Mouse (Mus musculus): ENCODE measurements at regions not wholly inside any gene's neighbourhood (a gene's known extent, or its start where the extent isn't known, plus 50 kb on each side); places are given as distances from the start of the nearest gene placed in this dataset.
"Not testable (repeated sequence)": the region's sequence is repeated elsewhere in the genome, so short reads cannot be mapped to it uniquely, and the experiment has no call there.

DNA sequence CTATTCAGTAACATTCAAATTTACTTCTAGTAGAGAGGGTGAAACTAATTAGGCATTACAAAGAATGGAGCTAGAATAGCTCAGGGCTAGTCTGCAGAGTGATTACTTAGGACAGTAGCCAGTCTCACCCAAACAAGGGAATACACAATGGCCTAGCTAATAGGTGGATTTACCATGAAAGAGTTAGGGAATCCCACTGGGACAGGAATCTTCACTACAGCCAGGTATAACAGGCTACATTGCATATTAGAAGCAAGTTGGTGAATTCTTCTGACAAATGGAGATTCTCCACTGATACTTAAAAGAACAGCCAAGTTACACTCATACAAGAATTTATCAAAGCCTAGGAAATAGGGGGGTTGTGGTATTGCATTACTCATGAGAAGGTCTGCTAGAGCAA, 670.2 kb upstream of the Chrm3 start:
- H3K36me3 ChIP-seq (ENCODE audit: poor library complexity, severe bottlenecking); H3K27ac ChIP-seq; H3K9ac ChIP-seq; H3K4me1 ChIP-seq; H3K4me3 ChIP-seq; ATAC-seq; H3K4me2 ChIP-seq; H3K9me3 ChIP-seq (replicated peaks); H3K27me3 ChIP-seq: not testable (repeated sequence)

GRCm38 (mm10) chr13:11030381-11030780, 669.7 kb upstream of the Chrm3 start:
- WGBS, result 74% methylated on average over 4 of the region's 4 CpGs
- Histone ChIP-seq H3K4me3 (no peak overlapping the region), H3K27ac (no peak overlapping the region), H3K4me1 (no peaks in the 10 kb centered on the region), H3K9ac (no peak overlapping the region), H3K36me3 (ENCODE audit: poor library complexity, severe bottlenecking) (no peaks in the 10 kb centered on the region), H3K27me3 (no peaks in the 10 kb centered on the region), H3K9me3 (replicated peaks) (no peaks in the 10 kb centered on the region), H3K4me2 (no peak overlapping the region)
- ATAC-seq, result no peak

DNA sequence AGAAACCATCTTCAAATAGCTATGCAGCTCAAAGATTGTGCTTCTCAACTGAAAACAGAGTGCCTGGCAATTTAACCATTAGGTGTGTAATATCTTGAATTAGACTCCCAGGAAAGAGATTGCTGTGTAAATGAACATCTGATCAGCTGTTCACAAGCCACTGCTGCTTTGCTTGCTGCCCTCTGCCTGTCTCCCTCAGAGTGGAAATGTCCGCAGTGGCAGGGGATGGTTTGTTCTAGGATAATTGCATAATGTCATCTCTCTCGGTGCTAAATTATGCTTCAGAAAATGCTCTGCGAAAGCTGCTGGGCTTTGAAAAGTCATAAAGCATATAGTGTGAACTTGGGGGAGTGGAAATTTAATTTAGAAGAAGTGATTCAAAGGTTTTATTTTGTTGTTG, 665.3 kb upstream of the Chrm3 start:
- Histone ChIP-seq H3K36me3 (ENCODE audit: poor library complexity, severe bottlenecking) (no peaks in the 10 kb centered on the region), H3K27ac (no peak overlapping the region), H3K27me3 (no peaks in the 10 kb centered on the region), H3K4me1 (no peaks in the 10 kb centered on the region), H3K9ac (no peak overlapping the region), H3K4me3 (no peak overlapping the region), H3K4me2 (no peak overlapping the region), H3K9me3 (replicated peaks) (no peaks in the 10 kb centered on the region)
- 68% methylated on average over 3 of the region's 3 CpGs for WGBS
- ATAC-seq, result no peak

GRCm38 (mm10) chr13:11024441-11024840, 663.8 kb upstream of the Chrm3 start:
- Histone ChIP-seq H3K4me1 (no peaks in the 10 kb centered on the region), H3K9me3 (replicated peaks) (no peaks in the 10 kb centered on the region), H3K36me3 (ENCODE audit: poor library complexity, severe bottlenecking) (no peaks in the 10 kb centered on the region), H3K4me3 (no peak overlapping the region), H3K27me3 (no peaks in the 10 kb centered on the region), H3K9ac (no peak overlapping the region), H3K27ac (no peak overlapping the region), H3K4me2 (no peak overlapping the region)
- no peak for ATAC-seq
- 93% methylated on average over 2 of the region's 2 CpGs for WGBS

- no peaks in the 10 kb centered on the region for H3K36me3 ChIP-seq (ENCODE audit: poor library complexity, severe bottlenecking)
- H3K9ac ChIP-seq, result no peak overlapping the region
- no peaks in the 10 kb centered on the region for H3K27me3 ChIP-seq
- no peak overlapping the region for H3K4me3 ChIP-seq
- ATAC-seq, result no peak
- no peaks in the 10 kb centered on the region for H3K4me1 ChIP-seq
- WGBS, result 91% methylated on average over 7 of the region's 7 CpGs
- no peak overlapping the region for H3K4me2 ChIP-seq
- H3K9me3 ChIP-seq (replicated peaks), result no peaks in the 10 kb centered on the region
- H3K27ac ChIP-seq, result no peak overlapping the region
Observed at GRCm38 (mm10) chr13:11017584-11017983, 656.9 kb upstream of the Chrm3 start.

DNA sequence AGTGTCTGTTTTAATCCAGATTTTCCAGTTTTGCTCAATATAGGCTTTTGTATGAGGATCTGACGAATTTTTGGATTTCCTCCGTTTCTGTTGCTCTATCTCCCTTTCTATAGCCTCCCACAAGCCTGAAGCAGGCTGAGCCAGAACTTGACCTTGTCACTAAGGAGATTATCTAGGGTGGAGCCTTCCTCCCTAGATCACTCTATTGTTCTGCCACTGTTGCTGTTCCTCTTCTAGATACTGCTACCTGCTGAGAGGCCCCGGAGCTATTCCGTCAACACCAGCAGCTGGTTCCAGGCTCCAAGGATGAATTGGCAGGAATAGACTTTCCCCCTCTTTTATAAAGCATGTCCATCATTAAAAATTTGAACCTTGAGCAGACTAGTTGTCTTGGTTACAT, 644.7 kb upstream of the Chrm3 start:
- Histone ChIP-seq H3K4me3 (no peak overlapping the region), H3K27me3 (no peaks in the 10 kb centered on the region), H3K9ac (no peak overlapping the region), H3K9me3 (replicated peaks) (no peaks in the 10 kb centered on the region), H3K4me2 (no peak overlapping the region), H3K4me1 (no peaks in the 10 kb centered on the region), H3K36me3 (ENCODE audit: poor library complexity, severe bottlenecking) (no peaks in the 10 kb centered on the region), H3K27ac (no peak overlapping the region)
- ATAC-seq, result no peak
- 28% methylated on average over 4 of the region's 4 CpGs for WGBS

DNA sequence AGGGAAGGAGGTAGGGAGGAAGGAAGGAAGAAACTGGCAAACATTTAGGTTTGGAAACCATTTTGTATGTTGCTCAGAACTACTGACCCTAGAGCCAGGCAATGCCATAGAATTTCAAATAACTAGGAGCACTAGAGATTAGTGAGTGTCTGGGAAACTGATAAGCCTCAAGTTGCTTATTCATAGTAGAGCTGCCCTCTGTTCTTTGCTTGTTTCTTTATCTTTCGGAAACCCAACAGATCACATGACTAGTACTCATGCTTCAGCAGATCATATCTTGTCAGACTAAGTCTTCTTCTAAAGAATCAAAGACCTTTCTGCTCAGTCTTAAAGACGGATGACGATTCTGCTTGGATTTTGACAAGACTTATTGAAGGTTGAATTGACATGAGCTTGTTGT, 630.5 kb upstream of the Chrm3 start:
- Histone ChIP-seq H3K4me3 (no peak overlapping the region), H3K27me3 (no peaks in the 10 kb centered on the region), H3K36me3 (ENCODE audit: poor library complexity, severe bottlenecking) (no peaks in the 10 kb centered on the region), H3K9me3 (replicated peaks) (no peaks in the 10 kb centered on the region), H3K4me1 (no peaks in the 10 kb centered on the region), H3K9ac (no peak overlapping the region), H3K27ac (no peak overlapping the region), H3K4me2 (no peak overlapping the region)
- no peak for ATAC-seq
- 91% methylated on average over 3 of the region's 3 CpGs for WGBS

DNA sequence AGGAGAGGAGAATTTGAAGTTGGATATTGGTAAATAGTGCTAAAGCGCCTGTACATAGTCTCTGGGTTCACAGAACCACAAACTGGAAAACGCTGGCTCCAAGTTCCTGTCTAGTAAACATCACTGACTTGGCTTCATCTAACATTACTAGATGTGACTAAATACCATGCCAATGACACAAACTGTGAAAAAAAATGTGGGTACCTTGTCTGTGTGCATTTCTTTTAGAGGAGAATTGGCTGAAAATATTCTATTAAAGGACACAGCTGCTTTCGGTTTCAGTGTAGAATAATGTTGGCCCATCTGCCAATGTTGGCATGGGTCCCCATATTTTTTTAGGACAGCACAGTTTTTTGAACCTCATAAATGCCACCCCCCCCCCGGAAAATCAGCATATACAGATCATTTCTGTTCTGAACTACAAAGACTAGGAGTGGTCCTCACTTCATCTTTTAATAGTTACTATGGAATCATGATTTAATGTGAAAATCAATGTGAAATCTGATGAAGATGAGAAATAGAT, 629.9 kb upstream of the Chrm3 start:
- no peaks in the 10 kb centered on the region for H3K4me1 ChIP-seq
- 0 out of 2 replicates have a peak, but pooled peaks have one; percentile 34 for ATAC-seq
- H3K4me2 ChIP-seq, result no peak overlapping the region
- H3K9me3 ChIP-seq (replicated peaks), result no peaks in the 10 kb centered on the region
- no peaks in the 10 kb centered on the region for H3K27me3 ChIP-seq
- no peak overlapping the region for H3K27ac ChIP-seq
- no peak overlapping the region for H3K9ac ChIP-seq
- no peaks in the 10 kb centered on the region for H3K36me3 ChIP-seq (ENCODE audit: poor library complexity, severe bottlenecking)
- no peak overlapping the region for H3K4me3 ChIP-seq
- 83% methylated on average over 4 of the region's 4 CpGs for WGBS

DNA sequence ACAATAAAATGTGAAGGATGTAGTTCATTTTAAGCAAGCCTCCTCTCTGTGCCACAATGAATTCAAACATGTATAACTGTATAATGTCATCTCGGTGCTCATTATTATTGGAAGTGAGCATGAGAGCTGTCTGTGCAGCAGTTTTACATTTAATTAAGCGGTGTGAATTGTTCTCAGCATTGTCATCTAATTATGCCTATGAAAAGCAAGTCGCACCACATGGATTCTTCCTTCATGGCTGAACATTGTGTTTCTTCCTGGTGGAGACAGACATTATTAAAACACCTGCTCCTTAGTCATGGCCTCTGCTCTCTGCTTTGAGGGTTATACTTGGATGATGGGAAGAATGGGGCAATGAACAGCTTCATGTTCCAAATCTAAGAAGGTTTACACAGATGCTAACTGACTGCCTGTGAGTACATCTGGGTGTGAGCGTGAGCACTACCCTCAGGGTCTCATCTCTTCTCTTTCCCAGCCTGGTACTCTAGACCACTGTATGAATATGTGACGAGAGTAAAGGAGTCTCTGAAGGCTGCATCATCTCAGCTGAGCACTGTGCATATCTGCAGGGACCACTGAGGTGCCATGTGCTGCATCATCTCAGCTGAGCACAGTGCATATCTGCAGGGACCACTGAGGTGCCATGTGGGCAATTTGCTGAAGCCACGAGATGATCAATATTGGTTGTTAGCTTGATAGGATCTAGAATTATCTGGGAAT, 628.6 kb upstream of the Chrm3 start:
- 70% methylated on average over 6 of the region's 6 CpGs for WGBS
- Histone ChIP-seq H3K27ac (no peak overlapping the region), H3K27me3 (no peaks in the 10 kb centered on the region), H3K9me3 (replicated peaks) (no peaks in the 10 kb centered on the region), H3K4me2 (no peak overlapping the region), H3K36me3 (ENCODE audit: poor library complexity, severe bottlenecking) (no peaks in the 10 kb centered on the region), H3K9ac (no peak overlapping the region), H3K4me1 (no peaks in the 10 kb centered on the region), H3K4me3 (no peak overlapping the region)
- ATAC-seq, result peak; percentile 50; the same call in 1 of the 2 replicates

DNA sequence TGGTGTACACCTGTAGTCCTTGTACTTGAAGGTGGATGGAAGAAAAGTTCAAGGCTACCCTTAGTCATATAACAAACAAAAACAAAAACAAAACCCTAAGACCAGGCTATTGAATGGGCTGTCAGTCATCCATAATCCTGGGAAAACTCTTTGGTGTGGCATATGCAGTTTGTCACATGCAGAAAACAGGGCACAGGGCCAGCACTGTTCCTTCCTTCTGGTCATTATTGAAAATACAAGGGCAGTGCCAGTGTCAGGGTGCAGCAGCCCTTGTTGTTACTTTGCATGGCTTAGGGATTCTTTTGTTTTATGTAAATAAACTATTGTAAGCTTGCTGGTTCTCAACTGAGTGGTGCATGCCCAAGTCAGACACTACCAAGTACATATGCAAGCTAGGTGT, 623.1 kb upstream of the Chrm3 start:
- Histone ChIP-seq H3K4me2 (no peak overlapping the region), H3K9ac (no peak overlapping the region), H3K36me3 (ENCODE audit: poor library complexity, severe bottlenecking) (no peaks in the 10 kb centered on the region), H3K27ac (no peak overlapping the region), H3K9me3 (replicated peaks) (no peaks in the 10 kb centered on the region), H3K27me3 (no peaks in the 10 kb centered on the region), H3K4me1 (no peaks in the 10 kb centered on the region), H3K4me3 (no peak overlapping the region)
- no peak for ATAC-seq

GRCm38 (mm10) chr13:10982543-10982942, 621.9 kb upstream of the Chrm3 start:
- H3K9ac ChIP-seq, result no peak overlapping the region
- 89% methylated on average over 4 of the region's 4 CpGs for WGBS
- no peak overlapping the region for H3K27ac ChIP-seq
- no peaks in the 10 kb centered on the region for H3K4me1 ChIP-seq
- no peaks in the 10 kb centered on the region for H3K27me3 ChIP-seq
- ATAC-seq, result no peak
- H3K9me3 ChIP-seq (replicated peaks), result no peaks in the 10 kb centered on the region
- no peaks in the 10 kb centered on the region for H3K36me3 ChIP-seq (ENCODE audit: poor library complexity, severe bottlenecking)
- H3K4me2 ChIP-seq, result no peak overlapping the region
- H3K4me3 ChIP-seq, result no peak overlapping the region

DNA sequence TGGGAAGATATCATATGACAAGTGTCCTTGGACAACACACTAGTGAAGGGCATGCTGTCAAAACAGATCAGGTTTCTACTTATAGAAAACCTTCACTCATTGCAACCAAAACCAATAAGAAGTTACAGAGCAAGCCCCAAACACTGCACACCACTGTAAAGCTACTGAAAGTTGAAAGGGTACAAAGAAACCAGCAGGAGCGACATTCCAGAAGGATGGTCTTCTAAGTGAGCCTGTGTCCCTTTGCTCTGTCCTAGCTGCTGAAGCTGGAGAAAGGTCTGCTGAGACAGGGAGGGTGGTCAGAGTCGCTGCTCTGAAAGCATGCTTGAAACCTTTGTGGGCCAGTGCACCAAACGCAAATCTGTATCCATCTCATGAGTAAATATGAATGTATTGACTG, 611.3 kb upstream of the Chrm3 start:
- WGBS, result 72% methylated on average over 3 of the region's 3 CpGs
- no peaks in the 10 kb centered on the region for H3K27me3 ChIP-seq

DNA sequence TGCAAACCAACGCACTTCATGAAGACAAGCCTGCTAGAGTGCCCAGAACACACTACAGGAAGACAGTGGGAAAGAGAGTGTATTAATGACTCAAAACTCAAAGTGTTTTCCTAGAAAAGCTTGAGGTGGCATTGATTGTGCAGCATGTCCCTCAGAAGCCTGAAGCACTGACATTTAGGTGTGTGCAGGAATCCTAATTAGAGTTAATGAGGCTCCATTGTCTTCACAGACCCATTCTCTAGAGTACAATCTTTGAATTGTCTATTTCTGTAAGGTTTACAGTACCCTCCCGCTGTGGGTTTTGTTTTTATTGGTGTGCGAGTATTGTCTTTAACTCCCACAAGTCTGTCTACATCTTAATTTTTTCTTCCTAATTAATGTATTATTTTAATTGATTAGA, 610.1 kb upstream of the Chrm3 start:
- Histone ChIP-seq H3K4me2 (no peak overlapping the region), H3K36me3 (ENCODE audit: poor library complexity, severe bottlenecking) (no peaks in the 10 kb centered on the region), H3K9ac (no peak overlapping the region), H3K9me3 (replicated peaks) (no peaks in the 10 kb centered on the region), H3K27ac (no peak overlapping the region), H3K4me3 (no peak overlapping the region), H3K4me1 (no peaks in the 10 kb centered on the region), H3K27me3 (no peaks in the 10 kb centered on the region)
- no peak for ATAC-seq
- WGBS, result 69% methylated on average over 3 of the region's 3 CpGs

More for the DNA sequence above, 611.3 kb upstream of the Chrm3 start:
- H3K27ac ChIP-seq, result no peak overlapping the region
- H3K9ac ChIP-seq, result no peak overlapping the region
- no peaks in the 10 kb centered on the region for H3K36me3 ChIP-seq (ENCODE audit: poor library complexity, severe bottlenecking)
- H3K4me3 ChIP-seq, result no peak overlapping the region
- no peak for ATAC-seq
- H3K9me3 ChIP-seq (replicated peaks), result no peaks in the 10 kb centered on the region
- no peaks in the 10 kb centered on the region for H3K4me1 ChIP-seq
- no peak overlapping the region for H3K4me2 ChIP-seq

Measured in forebrain, embryonic 13.5 days (tissue).